17 mouse cellular contexts compared by ENCODE assay signal in genomic region chrX:60719428-60720151, GRCm38 (mm10).
DNase-seq lines count a peak whose midpoint lies in the region; ATAC-seq lines count a peak whose summit lies in the region.
"Had no signal": no experiment of that assay in that cellular context is flagged by ENCODE, and none has a peak within 500 bp of the region (broad histone marks: within the 10 kb centered on the region; RNA-seq: fewer than 3 reads in every experiment).

No protein-coding gene starts in this region.

- peak overlapping the region; percentile 22 for H3K4me2 ChIP-seq in forebrain, embryonic 15.5 days (replicated peaks)
- H3K4me2 ChIP-seq: intestine, embryonic 15.5 days; liver, embryonic 12.5 days had no signal

- peaks cover 14% of the 10 kb centered on the region for H3K4me1 ChIP-seq in forebrain, embryonic 15.5 days
- H3K4me1 ChIP-seq: heart, embryonic 10.5 days; intestine, embryonic 15.5 days; liver, embryonic 12.5 days; megakaryocyte, embryonic 14.5 days had no signal

- no peaks in the 10 kb centered on the region for H3K9me3 ChIP-seq in forebrain, embryonic 15.5 days
- H3K9me3 ChIP-seq: heart, embryonic 10.5 days; intestine, embryonic 15.5 days; liver, embryonic 12.5 days; megakaryocyte, embryonic 14.5 days had no signal

- H3K4me3 ChIP-seq in forebrain, embryonic 15.5 days: 0 out of 2 replicates have a peak overlapping the region, but pooled peaks have one; percentile 15
- H3K4me3 ChIP-seq: heart, embryonic 10.5 days; intestine, embryonic 15.5 days; liver, embryonic 12.5 days; megakaryocyte, embryonic 14.5 days had no signal

- H3K36me3 ChIP-seq in forebrain, embryonic 15.5 days: no peaks in the 10 kb centered on the region
- H3K36me3 ChIP-seq: heart, embryonic 10.5 days; intestine, embryonic 15.5 days; liver, embryonic 12.5 days had no signal

- no peak overlapping the region for H3K9ac ChIP-seq in forebrain, embryonic 15.5 days (replicated peaks)
- H3K9ac ChIP-seq: intestine, embryonic 15.5 days; liver, embryonic 12.5 days had no signal

- peak; percentile 60 for DNase-seq in embryo, embryonic 11 days
- peak; percentile 65 for DNase-seq in mesoderm, embryonic 11.5 days (ENCODE audit: low read depth, low spot score)
- peak; percentile 43 for DNase-seq in neural tube, embryonic 10.5 days (ENCODE audit: extremely low spot score, low spot score)
- DNase-seq in urinary bladder, postnatal 36 days (ENCODE audit: low spot score in 2 of 2): no peak
- no peak for DNase-seq in kidney, postnatal 4 days
- no peak for DNase-seq in urinary bladder, postnatal 14 days (ENCODE audit: low spot score)
- DNase-seq in left cerebral cortex, adult 9 months (ENCODE audit: low spot score in 2 of 2): no peak
- DNase-seq: B cell, adult 2 months; cerebellum, adult 11 months; cerebellum, postnatal 25 days; gastrocnemius, postnatal 25 days; heart, postnatal 14 days had no signal

- no peak overlapping the region for H3K27ac ChIP-seq in forebrain, embryonic 15.5 days (replicated peaks)
- H3K27ac ChIP-seq: heart, embryonic 10.5 days; intestine, embryonic 15.5 days; liver, embryonic 12.5 days had no signal

- peak; percentile 76 for ATAC-seq in forebrain, embryonic 15.5 days (replicated peaks)
- ATAC-seq: intestine, embryonic 15.5 days; liver, embryonic 12.5 days had no signal

- 23% methylated on average over 13 of the region's 13 CpGs for WGBS in forebrain, embryonic 15.5 days

- no peaks in the 10 kb centered on the region for H3K27me3 ChIP-seq in forebrain, embryonic 15.5 days
- H3K27me3 ChIP-seq: intestine, embryonic 15.5 days; liver, embryonic 12.5 days had no signal

Comparison
In these comparisons a context has a peak if more than half of its experiments do, and no peak if none do; other contexts are left out.
1. DNase-seq: peak in embryo, embryonic 11 days (single experiment), mesoderm, embryonic 11.5 days (single experiment) and neural tube, embryonic 10.5 days (single experiment); none in urinary bladder, postnatal 36 days (0 of 2), kidney, postnatal 4 days (0 of 2), urinary bladder, postnatal 14 days (single experiment) and left cerebral cortex, adult 9 months (0 of 2).